Mouse (Mus musculus) adrenal gland, postnatal 4 days (tissue): Measurements from ENCODE around the gene Plac9b. TPM values are rescaled to one million over a fixed set of nuclear protein-coding genes. Genes with fewer than 3 reads are reported as not detected.

ENCODE experiments used
- total RNA-seq, 2 experiments: library from RNA; stranded (reverse); gene quantifications; 2 replicates each; pipeline ENCODE4 v1.2.3; 2021

The Plac9b gene
- total RNA-seq, 2 experiments from 2014 or later: 49.1 to 62.8 TPM

Other genes with a start within 250 kb of the Plac9b start
- gene Cphx1, start 244.2 kb downstream of the Plac9b start, total RNA-seq: not detected
- 1 to 10 TPM; 2.5 to 2.8 TPM for gene Duxbl1, start 203.9 kb downstream of the Plac9b start, total RNA-seq
- 10 to 100 TPM; 11.6 to 22.2 TPM for gene Gm9780, start 139.8 kb downstream of the Plac9b start, total RNA-seq
- 10 to 100 TPM; 22.2 to 45.4 TPM for gene Tmem254c, start 115.1 kb downstream of the Plac9b start, total RNA-seq
- not detected for gene Cphx2, start 101.0 kb downstream of the Plac9b start, total RNA-seq
- not detected for gene Cphx3, start 100.2 kb downstream of the Plac9b start, total RNA-seq
- gene Duxbl2, start 64.1 kb downstream of the Plac9b start, total RNA-seq: 1 to 10 TPM; 1.0 to 1.2 TPM
- 10 to 100 TPM; 17.3 to 18.2 TPM for gene Tmem254b, start 24.6 kb upstream of the Plac9b start, total RNA-seq
- 1 to 10 TPM; 4.7 to 6.4 TPM for gene Duxbl3, start 75.5 kb upstream of the Plac9b start, total RNA-seq